Mouse (Mus musculus) bone marrow, adult 2 months (tissue): ENCODE measurements at regions not wholly inside any gene's neighbourhood (a gene's known extent, or its start where the extent isn't known, plus 50 kb on each side); places are given as distances from the start of the nearest gene placed in this dataset.

ENCODE experiments used
- H3K27ac ChIP-seq: fragments of 200-500 bp; 2 replicates; pipeline ENCODE4 v1.5.1; 2012; ENCODE audit warnings: low read depth, mild to moderate bottlenecking, control low read depth, inconsistent platforms, low read length; ENCODE audit not compliant: control insufficient read depth, poor library complexity, insufficient read depth
- H3K4me1 ChIP-seq: fragments of 200-500 bp; 2 replicates; pipeline ENCODE4 v1.6.1; 2011; ENCODE audit warnings: low read length; ENCODE audit not compliant: control insufficient read depth, insufficient read depth
- H3K4me3 ChIP-seq: fragments of 200-500 bp; replicated peaks from 2 replicates; pipeline ENCODE3; 2011; ENCODE audit warnings: mild to moderate bottlenecking, low read depth, low read length, control low read depth; ENCODE audit not compliant: control insufficient read depth
- CTCF ChIP-seq: fragments of 200-500 bp; IDR thresholded peaks from 2 replicates; pipeline ENCODE4 v1.5.1; 2011; ENCODE audit warnings: low read length, control low read depth; ENCODE audit not compliant: control insufficient read depth, insufficient read depth
- POLR2A ChIP-seq: fragments of 200-500 bp; IDR thresholded peaks from 2 replicates; pipeline ENCODE4 v1.6.1; 2011; ENCODE audit warnings: low read depth, mild to moderate bottlenecking, control low read depth, low read length, borderline replicate concordance; ENCODE audit not compliant: control insufficient read depth
- WGBS: fragments of 180-500 bp; shearing (Covaris S2); methylation state at CpG from one replicate; pipeline ENCODE4 v1.1.7; 2018; 5-methylcytosine and 5-hydroxymethylcytosine counted together

DNA sequence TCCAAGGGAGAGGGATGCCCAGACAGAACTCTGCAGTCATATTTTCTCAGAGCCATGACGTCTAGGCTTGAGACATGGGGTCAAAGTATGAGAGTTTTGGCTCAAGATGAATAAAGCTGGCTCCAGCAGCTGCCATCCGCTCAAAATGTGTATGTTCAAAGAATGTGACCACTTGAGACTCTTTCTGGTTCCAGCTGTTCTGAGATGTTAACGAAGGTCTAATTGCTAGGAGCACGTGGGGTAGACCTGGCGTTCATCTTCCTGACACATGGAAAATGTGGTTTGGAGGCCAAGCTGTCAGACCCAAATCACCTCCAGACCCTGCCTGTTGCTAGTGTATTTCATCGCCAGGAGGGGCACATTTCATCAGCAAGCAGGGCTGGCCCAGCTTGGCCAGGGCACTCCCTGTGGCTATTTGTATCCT, 58.9 kb upstream of the Ankrd1 start:
- no peak overlapping the region for H3K27ac ChIP-seq
- no peaks in the 10 kb centered on the region for H3K4me1 ChIP-seq
- H3K4me3 ChIP-seq, result no peak overlapping the region
- TF ChIP-seq CTCF (no peak), POLR2A (no peak)
- 79% methylated on average over 6 of the region's 6 CpGs for WGBS

DNA sequence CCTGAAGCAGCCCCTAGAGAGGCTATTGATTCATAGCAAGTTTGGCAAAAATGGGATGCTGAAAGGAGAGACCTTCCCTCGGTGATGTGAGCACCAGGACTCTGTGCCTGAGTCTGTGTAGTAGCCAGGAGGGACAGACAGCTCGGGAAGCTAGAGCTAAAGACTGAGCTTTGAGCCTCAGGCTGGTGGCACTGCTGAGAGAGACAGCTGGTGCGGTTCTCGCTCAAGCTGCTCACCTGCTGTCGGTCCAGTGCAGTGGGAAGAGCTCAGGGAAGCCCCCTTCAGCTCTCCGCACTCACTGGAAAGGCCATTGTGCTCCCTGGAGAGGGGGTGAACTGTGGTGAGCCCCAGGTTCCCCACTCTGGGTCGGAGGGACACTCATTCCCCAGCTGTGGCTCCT, 60.4 kb upstream of the Ankrd1 start:
- no peak overlapping the region for H3K4me3 ChIP-seq
- H3K27ac ChIP-seq, result no peak overlapping the region
- no peaks in the 10 kb centered on the region for H3K4me1 ChIP-seq
- TF ChIP-seq POLR2A (no peak), CTCF (no peak)
- 75% methylated on average over 7 of the region's 7 CpGs for WGBS

DNA sequence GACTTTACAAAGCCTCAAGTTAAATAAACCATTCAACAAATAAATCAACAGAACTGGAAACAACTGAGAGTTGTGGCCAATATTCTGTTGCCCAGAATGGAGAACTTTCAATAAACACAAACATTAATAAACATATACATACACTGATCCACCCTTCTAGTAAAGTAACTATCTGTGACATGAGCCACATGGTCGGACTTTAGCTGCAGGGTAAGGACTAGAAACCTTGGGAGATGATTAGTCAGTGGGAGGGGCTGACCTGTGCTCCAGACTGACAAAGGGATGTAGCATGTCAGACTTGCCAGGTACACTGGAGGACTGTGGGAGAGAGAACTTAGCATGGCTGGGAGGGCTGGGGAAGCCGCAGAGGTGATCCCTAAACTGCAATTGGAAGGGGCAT, 61.6 kb upstream of the Ankrd1 start:
- Histone ChIP-seq H3K27ac (no peak overlapping the region), H3K4me3 (no peak overlapping the region), H3K4me1 (no peaks in the 10 kb centered on the region)
- 74% methylated on average over 2 of the region's 2 CpGs for WGBS
- TF ChIP-seq CTCF (no peak), POLR2A (no peak)

DNA sequence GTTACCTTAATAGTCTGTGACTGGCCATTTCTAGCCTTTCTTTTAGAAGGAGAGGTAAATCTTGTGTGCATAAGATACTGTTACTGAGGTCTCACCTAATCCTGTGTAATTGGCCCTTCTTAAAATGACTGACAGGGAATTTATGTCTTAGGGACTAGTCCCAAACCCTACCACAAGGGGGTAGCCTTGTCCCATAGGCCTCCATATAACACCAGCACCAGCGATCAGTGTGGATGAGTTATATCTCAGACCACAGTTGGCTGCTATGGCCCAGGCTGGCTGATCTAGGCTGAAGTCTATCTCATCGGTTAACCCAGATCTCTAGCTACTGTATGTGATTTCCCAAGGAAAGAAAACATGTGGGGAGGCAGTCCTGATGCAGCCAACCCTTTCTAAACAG, 63.2 kb upstream of the Ankrd1 start:
- TF ChIP-seq CTCF, result peak; percentile 79
- no peak for TF ChIP-seq POLR2A
- Histone ChIP-seq H3K4me3 (no peak overlapping the region), H3K27ac (no peak overlapping the region), H3K4me1 (no peaks in the 10 kb centered on the region)
- 0% methylated on average over 2 of the region's 2 CpGs for WGBS

DNA sequence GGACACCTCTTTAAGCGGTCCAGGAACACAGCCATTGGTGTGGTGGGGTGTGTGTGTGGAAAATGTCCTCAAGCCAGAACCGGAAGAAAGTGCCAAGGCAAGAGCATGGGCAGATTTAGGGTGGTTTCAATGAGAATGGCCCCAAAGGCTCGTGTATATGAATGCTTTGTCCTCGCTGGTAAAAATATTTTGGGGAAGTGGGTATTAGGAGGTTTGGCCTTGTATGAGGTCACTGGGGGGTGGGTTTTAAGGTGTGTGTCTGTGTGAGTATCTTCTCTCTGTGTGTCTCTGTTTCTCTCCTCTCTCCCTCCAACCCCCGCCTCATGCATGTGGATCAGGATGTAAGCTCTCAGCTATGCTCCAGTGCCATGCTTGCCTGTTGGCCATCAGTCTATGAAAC, 69.8 kb upstream of the Ankrd1 start:
- WGBS, result 48% methylated on average over 5 of the region's 5 CpGs
- H3K4me3 ChIP-seq, result no peak overlapping the region
- no peak overlapping the region for H3K27ac ChIP-seq
- no peaks in the 10 kb centered on the region; the same call in 1 of the 2 replicates for H3K4me1 ChIP-seq
- no peak for TF ChIP-seq CTCF
- TF ChIP-seq POLR2A, result no peak

DNA sequence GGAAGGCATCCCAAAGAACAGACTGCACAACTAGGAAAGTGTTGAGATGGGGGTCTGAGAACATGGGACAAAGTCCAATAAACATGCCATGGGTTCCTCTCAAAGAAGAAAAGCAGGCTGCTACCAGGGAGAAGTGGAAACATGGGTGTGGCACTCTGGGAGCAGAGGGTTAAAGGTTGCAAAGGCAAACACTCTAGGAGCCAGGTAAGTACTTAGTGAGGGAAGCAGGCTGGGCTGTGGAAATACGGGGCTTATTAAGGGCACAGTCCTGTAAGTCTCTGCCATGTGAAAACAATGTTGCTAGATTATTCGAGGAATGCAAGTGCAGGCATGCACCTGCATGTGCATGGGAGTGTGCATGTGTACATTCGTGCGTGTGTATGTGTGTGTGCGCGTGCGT, 71.7 kb upstream of the Ankrd1 start:
- Histone ChIP-seq H3K4me3 (no peak overlapping the region), H3K27ac (no peak overlapping the region), H3K4me1 (no peaks in the 10 kb centered on the region; the same call in 1 of the 2 replicates)
- no peak for TF ChIP-seq CTCF
- TF ChIP-seq POLR2A, result no peak
- 87% methylated on average over 7 of the region's 7 CpGs for WGBS

DNA sequence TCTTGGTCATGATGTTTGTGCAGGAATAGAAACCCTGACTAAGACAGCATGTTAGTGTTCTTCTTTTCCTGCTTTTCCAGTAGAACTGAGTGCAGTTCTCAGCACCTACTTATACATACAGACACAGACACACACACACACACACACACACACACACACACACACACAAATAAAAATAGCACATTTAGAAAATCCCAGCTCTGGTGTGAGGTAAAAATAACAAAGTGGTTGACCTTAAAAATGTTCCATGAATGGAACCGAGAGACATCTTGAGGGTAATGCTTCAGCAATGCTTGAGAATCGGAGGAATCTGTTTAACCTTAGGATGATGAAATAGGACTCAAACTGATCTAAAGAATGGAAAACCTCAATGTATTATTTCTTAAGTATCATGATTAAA, 84.4 kb upstream of the Ankrd1 start:
- WGBS, result 82% methylated on average over 2 of the region's 2 CpGs
- no peak overlapping the region for H3K4me3 ChIP-seq
- no peak for TF ChIP-seq POLR2A
- TF ChIP-seq CTCF, result no peak
- no peaks in the 10 kb centered on the region for H3K4me1 ChIP-seq
- H3K27ac ChIP-seq, result no peak overlapping the region

DNA sequence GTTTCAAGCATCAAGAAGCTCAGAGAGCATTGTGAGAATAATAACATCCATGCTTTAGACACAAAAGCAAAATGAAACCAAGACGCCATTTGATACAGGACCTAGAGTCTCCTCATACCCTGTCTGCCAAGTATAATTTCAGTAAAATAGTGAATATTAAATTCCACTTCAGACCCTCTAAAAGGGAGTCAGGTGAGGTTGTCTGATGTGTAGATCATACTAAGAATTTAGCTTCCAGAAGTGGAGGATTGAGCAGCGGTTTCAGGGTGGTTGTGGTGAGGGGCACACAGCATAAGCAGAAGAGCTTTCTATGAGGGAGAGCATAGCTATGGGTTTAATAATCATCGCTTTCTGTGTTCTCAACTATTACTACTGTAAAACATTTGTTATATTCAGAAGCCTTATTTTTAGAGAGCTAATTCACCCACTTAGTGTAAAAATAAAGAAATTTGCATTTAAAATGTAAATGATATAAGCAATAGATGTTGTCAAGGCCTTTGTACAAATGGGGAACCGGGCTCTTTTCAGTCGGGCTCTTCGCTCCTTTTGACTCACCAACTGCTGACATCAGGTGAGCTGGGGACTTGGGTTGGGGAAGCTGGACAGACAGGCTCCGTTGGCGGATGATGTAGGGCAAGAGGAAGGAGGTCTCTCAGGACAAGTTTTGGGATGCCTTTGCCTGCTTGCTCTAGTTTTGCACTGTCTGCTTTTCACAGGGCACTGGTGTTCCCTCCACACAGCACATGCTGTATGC, 85.2 kb upstream of the Ankrd1 start:
- Histone ChIP-seq H3K4me3 (no peak overlapping the region), H3K4me1 (no peaks in the 10 kb centered on the region), H3K27ac (no peak overlapping the region)
- TF ChIP-seq CTCF, result no peak
- no peak for TF ChIP-seq POLR2A
- 79% methylated on average over 8 of the region's 8 CpGs for WGBS
